Mouse (Mus musculus) brain, embryonic 14.5 days (tissue): ENCODE data around the gene Dnlz. TPM values are rescaled to one million over a fixed set of nuclear protein-coding genes. Genes with fewer than 3 reads are reported as not detected.
"Not testable (repeated sequence)": the region's sequence is repeated elsewhere in the genome, so short reads cannot be mapped to it uniquely, and the experiment has no call there.

Experiments
- DNase-seq: peaks from one replicate; pipeline ENCODE4 v3.0.0-alpha.2; 2011; ENCODE audit warnings: low read depth
- CTCF ChIP-seq: fragments of 200-500 bp; IDR thresholded peaks from 2 replicates; pipeline ENCODE4 v1.5.1; 2012; ENCODE audit warnings: inconsistent platforms, mild to moderate bottlenecking, moderate library complexity, borderline replicate concordance; ENCODE audit not compliant: insufficient read depth, insufficient read length; ENCODE audit errors: extremely low read depth
- POLR2A ChIP-seq: fragments of 200-500 bp; IDR thresholded peaks from 2 replicates; pipeline ENCODE4 v1.6.1; 2012; ENCODE audit warnings: mild to moderate bottlenecking, inconsistent platforms, borderline replicate concordance; ENCODE audit not compliant: poor library complexity, insufficient read depth, insufficient read length, severe bottlenecking; ENCODE audit errors: extremely low read depth
- polyA plus RNA-seq: library from polyadenylated mRNA; depleted of rRNA; stranded (reverse); fragments of >200 nt; gene quantifications from 2 replicates; pipeline ENCODE4 v1.2.3, GENCODE M21; 2012; rRNA removed

The Dnlz gene
- 31.0 and 32.8 TPM in 2 replicates for polyA plus RNA-seq

GRCm38 (mm10) chr2:26351358-26352290 lies at the start of gene Dnlz:
Gene Dnlz, minus strand, starts transcription at chr2:26352110.
- peak; percentile 7; the same call in 1 of the 2 replicates for TF ChIP-seq POLR2A
- peak; percentile 78 for TF ChIP-seq CTCF
- DNase-seq: peak; percentile 98

- no peak for DNase-seq
- TF ChIP-seq CTCF (no peak), POLR2A (no peak)
These were observed 49.1 kb upstream of the Dnlz start for GRCm38 (mm10) chr2:26401023-26401422.

- TF ChIP-seq CTCF: no peak
- TF ChIP-seq POLR2A: no peak
- DNase-seq: no peak
These were observed 48.4 kb upstream of the Dnlz start for GRCm38 (mm10) chr2:26400296-26400695.

- TF ChIP-seq CTCF: no peak
- no peak for TF ChIP-seq POLR2A
- DNase-seq: no peak
These were observed 47.7 kb upstream of the Dnlz start for GRCm38 (mm10) chr2:26399647-26400046.

- no peak for DNase-seq
These were observed 47.1 kb upstream of the Dnlz start for GRCm38 (mm10) chr2:26398978-26399377.

GRCm38 (mm10) chr2:26391617-26392016 lies 39.7 kb upstream of the Dnlz start:
- no peak for TF ChIP-seq POLR2A
- no peak for TF ChIP-seq CTCF

More at GRCm38 (mm10) chr2:26398978-26399377, 47.1 kb upstream of the Dnlz start:
- TF ChIP-seq CTCF: no peak
- no peak for TF ChIP-seq POLR2A

GRCm38 (mm10) chr2:26390954-26391353 lies 39.0 kb upstream of the Dnlz start:
- TF ChIP-seq CTCF (no peak), POLR2A (no peak)
- DNase-seq: no peak

More at GRCm38 (mm10) chr2:26391617-26392016, 39.7 kb upstream of the Dnlz start:
- DNase-seq: no peak

- DNase-seq: peak; percentile 94
- TF ChIP-seq POLR2A (peak; percentile 99), CTCF (no peak)
These were observed 37.3 kb upstream of the Dnlz start, which contains the start of the genes Entr1 and Pmpca for GRCm38 (mm10) chr2:26389154-26389690. Gene Entr1, minus strand, starts transcription at chr2:26389316. Gene Pmpca, plus strand, starts transcription at chr2:26389339.

- DNase-seq: peak; percentile 24
- TF ChIP-seq POLR2A: no peak
- TF ChIP-seq CTCF: no peak
These were observed 36.8 kb upstream of the Dnlz start for GRCm38 (mm10) chr2:26388682-26389153.

GRCm38 (mm10) chr2:26387713-26388112 lies 35.8 kb upstream of the Dnlz start:
- no peak for TF ChIP-seq CTCF
- TF ChIP-seq POLR2A: no peak
- DNase-seq: no peak

GRCm38 (mm10) chr2:26380871-26381270 lies 29.0 kb upstream of the Dnlz start:
- DNase-seq: not testable (repeated sequence)
